Mouse (Mus musculus) induced T-regulatory cell, adult 2 months (primary cell): Measurements from ENCODE around the gene Per3.
A peak's percentile ranks its signal among the peaks of the same experiment; 100 is the strongest.
"Not testable (repeated sequence)": the region's sequence is repeated elsewhere in the genome, so short reads cannot be mapped to it uniquely, and the experiment has no call there.

Experiments used
- DNase-seq: peaks from one replicate; pipeline ENCODE4 v3.0.0-alpha.2; 2012; ENCODE audit warnings: low read depth

Per3 gene

GRCm38 (mm10) chr4:151024152-151024551, 20.3 kb downstream of the Per3 start:
- no peak for DNase-seq

GRCm38 (mm10) chr4:151017356-151017755, 27.1 kb downstream of the Per3 start:
- not testable (repeated sequence) for DNase-seq

GRCm38 (mm10) chr4:151015946-151016345, 28.5 kb downstream of the Per3 start:
- no peak for DNase-seq

- DNase-seq = no peak
Observed at GRCm38 (mm10) chr4:151010316-151010715, 34.1 kb downstream of the Per3 start.

GRCm38 (mm10) chr4:151006945-151007344, 37.5 kb downstream of the Per3 start:
- peak; percentile 88 for DNase-seq

- peak; percentile 77 for DNase-seq
Observed at GRCm38 (mm10) chr4:151005656-151006318, 38.7 kb downstream of the Per3 start.

GRCm38 (mm10) chr4:151001397-151001796, 43.1 kb downstream of the Per3 start:
- DNase-seq = peak; percentile 63

GRCm38 (mm10) chr4:150998626-150999025, 45.8 kb downstream of the Per3 start:
- DNase-seq = no peak

GRCm38 (mm10) chr4:150996797-150997196, 47.7 kb downstream of the Per3 start, which contains the start of gene Uts2:
Gene Uts2 (plus strand): TSS chr4:150997097.
- no peak for DNase-seq

- DNase-seq = peak; percentile 75
Observed at GRCm38 (mm10) chr4:150990148-150990547, 54.3 kb downstream of the Per3 start.

GRCm38 (mm10) chr4:150980153-150980552, 64.3 kb downstream of the Per3 start:
- DNase-seq = no peak

GRCm38 (mm10) chr4:150979455-150979854, 65.0 kb downstream of the Per3 start:
- no peak for DNase-seq

GRCm38 (mm10) chr4:150978156-150978910, 66.1 kb downstream of the Per3 start:
- DNase-seq = no peak

- no peak for DNase-seq
Observed at GRCm38 (mm10) chr4:150975145-150975544, 69.3 kb downstream of the Per3 start.

- DNase-seq = no peak
Observed at GRCm38 (mm10) chr4:150973264-150973663, 71.2 kb downstream of the Per3 start.

- DNase-seq = no peak
Observed at GRCm38 (mm10) chr4:150968956-150969355, 75.5 kb downstream of the Per3 start.

GRCm38 (mm10) chr4:150966556-150966955, 77.9 kb downstream of the Per3 start:
- peak; percentile 89 for DNase-seq

- DNase-seq = peak; percentile 72
Observed at GRCm38 (mm10) chr4:150965555-150965951, 78.9 kb downstream of the Per3 start.

- DNase-seq = peak; percentile 98
Observed at GRCm38 (mm10) chr4:150964635-150965554, 79.6 kb downstream of the Per3 start.

- DNase-seq = no peak
Observed at GRCm38 (mm10) chr4:150963711-150964110, 80.8 kb downstream of the Per3 start.

- no peak for DNase-seq
Observed at GRCm38 (mm10) chr4:150962231-150962630, 82.2 kb downstream of the Per3 start.

- no peak for DNase-seq
Observed at GRCm38 (mm10) chr4:150958536-150958935, 85.9 kb downstream of the Per3 start.
